Mouse (Mus musculus) activated CD4-positive, CD25-positive, alpha-beta regulatory T cell, adult 9 weeks (primary cell): ENCODE data around the gene Gm20517. TPM values are rescaled to one million over a fixed set of nuclear protein-coding genes. Genes with fewer than 3 reads are reported as not detected.

ENCODE experiments used
- polyA plus RNA-seq: library from polyadenylated mRNA; unstranded; fragments of 100-300 nt; shearing (Covaris generic); gene quantifications from one replicate; pipeline ENCODE4 v1.2.1, GENCODE M21; 2017

Gm20517 gene
- polyA plus RNA-seq: 0.75 TPM

GRCm38 (mm10) chr17:47610849-47611660, at the start of gene Gm20517, which contains the start of the genes Bysl and Med20:
Gm20517 (plus strand) TSS chr17:47611589.
Bysl (minus strand) TSS chr17:47611492.
Med20 (plus strand) TSS chr17:47611582.

GRCm38 (mm10) chr17:47630678-47631065, 19.3 kb downstream of the Gm20517 start, which contains the start of gene Usp49:
Usp49 (plus strand) TSS chr17:47630690.

GRCm38 (mm10) chr17:47688344-47688607, 76.9 kb downstream of the Gm20517 start, which contains the start of gene Tomm6:
Tomm6 (minus strand) TSS chr17:47688386.

GRCm38 (mm10) chr17:47688608-47689575, 77.5 kb downstream of the Gm20517 start, which contains the start of gene Frs3:
Frs3 (plus strand) TSS chr17:47689030.

GRCm38 (mm10) chr17:47694442-47694502, 82.9 kb downstream of the Gm20517 start, which contains the start of gene Gm21981:
Gm21981 (minus strand) TSS chr17:47694455.

GRCm38 (mm10) chr17:47694503-47695336, 83.3 kb downstream of the Gm20517 start, which contains the start of gene Prickle4:
Prickle4 (minus strand) TSS chr17:47694736.

GRCm38 (mm10) chr17:47726566-47726965, 115.2 kb downstream of the Gm20517 start, which contains the start of gene Pgc:
Pgc (plus strand) TSS chr17:47726842.

Other genes starting within 250 kb of the Gm20517 start
- 42.8 TPM for gene Mrps10, start 242.7 kb upstream of the Gm20517 start, polyA plus RNA-seq
- gene Guca1b, start 226.2 kb upstream of the Gm20517 start, polyA plus RNA-seq: 2.2 TPM
- not detected for gene Guca1a, start 211.0 kb upstream of the Gm20517 start, polyA plus RNA-seq
- not detected for gene AI661453, start 175.0 kb upstream of the Gm20517 start, polyA plus RNA-seq
- gene 1700001C19Rik, start 174.2 kb upstream of the Gm20517 start, polyA plus RNA-seq: not detected
- gene Taf8, start 109.3 kb upstream of the Gm20517 start, polyA plus RNA-seq: 56.7 TPM
- gene Ccnd3, start 106.5 kb upstream of the Gm20517 start, polyA plus RNA-seq: 273 TPM
- 19.4 TPM for gene Bysl, start 97 bp upstream of the Gm20517 start, polyA plus RNA-seq
- 44.2 TPM for gene Med20, start within 50 bp of the Gm20517 start, polyA plus RNA-seq
- 0.32 TPM for gene Usp49, start 19.1 kb downstream of the Gm20517 start, polyA plus RNA-seq
- gene Tomm6, start 76.8 kb downstream of the Gm20517 start, polyA plus RNA-seq: 274 TPM
- gene Frs3, start 77.4 kb downstream of the Gm20517 start, polyA plus RNA-seq: 0.16 TPM
- gene Gm21981, start 82.9 kb downstream of the Gm20517 start, polyA plus RNA-seq: not detected
- gene Prickle4, start 83.1 kb downstream of the Gm20517 start, polyA plus RNA-seq: not detected
- not detected for gene Pgc, start 115.3 kb downstream of the Gm20517 start, polyA plus RNA-seq
- 15.9 TPM for gene Tfeb, start 125.4 kb downstream of the Gm20517 start, polyA plus RNA-seq
- not detected for gene Mdfi, start 223.1 kb downstream of the Gm20517 start, polyA plus RNA-seq